Mouse (Mus musculus): Measurements from ENCODE around the gene 9430015G10Rik. TPM values are rescaled to one million over a fixed set of nuclear protein-coding genes. Genes with fewer than 3 reads are reported as not detected.

Gene 9430015G10Rik
- polyA plus RNA-seq, 1 experiment = 23.5 TPM

GRCm38 (mm10) chr4:156169129-156169528 is 59.3 kb downstream of the 9430015G10Rik start:
- no peak for DNase-seq (ENCODE audit: low read depth)

DNA sequence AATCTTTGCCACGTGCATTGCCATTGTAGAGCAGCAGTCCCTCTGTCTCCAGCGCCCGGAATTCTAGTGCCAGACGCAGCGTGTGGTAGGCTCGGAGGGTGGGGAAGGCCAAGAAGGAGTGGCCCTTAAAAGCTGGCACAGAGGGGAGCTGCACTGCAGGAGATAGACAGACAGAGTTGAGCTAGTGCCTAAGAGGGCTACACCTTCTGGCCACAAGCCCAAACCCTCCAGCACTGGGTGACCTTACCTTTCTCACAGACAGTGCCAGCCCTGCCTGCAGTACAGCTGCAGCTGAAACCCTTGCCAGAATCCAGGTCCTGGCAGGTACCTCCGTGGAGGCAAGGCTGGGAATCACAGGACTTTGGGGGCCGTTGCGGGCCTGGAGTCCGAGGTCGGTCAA is 62.0 kb downstream of the 9430015G10Rik start:
- DNase-seq (ENCODE audit: low read depth) = peak; percentile 68

Other genes starting within 250 kb of the 9430015G10Rik start
- gene Tas1r3, start 246.6 kb upstream of the 9430015G10Rik start, polyA plus RNA-seq (2012; rRNA removed) = 0.34 and 0.43 TPM in 2 replicates
- 30.8 and 31.0 TPM in 2 replicates for gene Cptp, start 240.5 kb upstream of the 9430015G10Rik start, polyA plus RNA-seq (2012; rRNA removed)
- 33.7 and 36.5 TPM in 2 replicates for gene Ints11, start 240.4 kb upstream of the 9430015G10Rik start, polyA plus RNA-seq (2012; rRNA removed)
- gene Pusl1, start 218.2 kb upstream of the 9430015G10Rik start, polyA plus RNA-seq (2012; rRNA removed) = 44.0 and 49.9 TPM in 2 replicates
- gene Acap3, start 218.2 kb upstream of the 9430015G10Rik start, polyA plus RNA-seq (2012; rRNA removed) = 27.7 and 28.2 TPM in 2 replicates
- 47.7 and 53.3 TPM in 2 replicates for gene Ube2j2, start 166.2 kb upstream of the 9430015G10Rik start, polyA plus RNA-seq (2012; rRNA removed)
- gene C1qtnf12, start 147.7 kb upstream of the 9430015G10Rik start, polyA plus RNA-seq (2012; rRNA removed) = 131 and 135 TPM in 2 replicates
- 8.8 and 9.6 TPM in 2 replicates for gene B3galt6, start 117.3 kb upstream of the 9430015G10Rik start, polyA plus RNA-seq (2012; rRNA removed)
- gene Sdf4, start 117.1 kb upstream of the 9430015G10Rik start, polyA plus RNA-seq (2012; rRNA removed) = 119 and 131 TPM in 2 replicates
- 3.5 and 3.8 TPM in 2 replicates for gene Tnfrsf4, start 96.1 kb upstream of the 9430015G10Rik start, polyA plus RNA-seq (2012; rRNA removed)
- 3.5 and 3.6 TPM in 2 replicates for gene Tnfrsf18, start 83.8 kb upstream of the 9430015G10Rik start, polyA plus RNA-seq (2012; rRNA removed)
- 17.0 and 21.7 TPM in 2 replicates for gene Ttll10, start 50.6 kb upstream of the 9430015G10Rik start, polyA plus RNA-seq (2012; rRNA removed)
- 0.58 and 0.86 TPM in 2 replicates for gene Rnf223, start 20.5 kb downstream of the 9430015G10Rik start, polyA plus RNA-seq (2012; rRNA removed)
- 71.1 and 73.9 TPM in 2 replicates for gene Agrn, start 87.5 kb downstream of the 9430015G10Rik start, polyA plus RNA-seq (2012; rRNA removed)
- gene Isg15, start 90.8 kb downstream of the 9430015G10Rik start, polyA plus RNA-seq (2012; rRNA removed) = 10.5 and 11.0 TPM in 2 replicates
- 3.5 and 6.4 TPM in 2 replicates for gene AW011738, start 93.3 kb downstream of the 9430015G10Rik start, polyA plus RNA-seq (2012; rRNA removed)
- 0.55 and 0.75 TPM in 2 replicates for gene Perm1, start 105.9 kb downstream of the 9430015G10Rik start, polyA plus RNA-seq (2012; rRNA removed)
- 37.5 and 39.1 TPM in 2 replicates for gene Plekhn1, start 124.9 kb downstream of the 9430015G10Rik start, polyA plus RNA-seq (2012; rRNA removed)
- 54.6 and 67.1 TPM in 2 replicates for gene Noc2l, start 126.0 kb downstream of the 9430015G10Rik start, polyA plus RNA-seq (2012; rRNA removed)
- gene Samd11, start 145.7 kb downstream of the 9430015G10Rik start, polyA plus RNA-seq (2012; rRNA removed) = 0.47 and 2.2 TPM in 2 replicates
- 0.05 TPM in 1 of 2 replicates, not detected in the other for gene Vmn2r-ps159, start 221.1 kb downstream of the 9430015G10Rik start, polyA plus RNA-seq (2012; rRNA removed)

Measured in gonadal fat pad, adult 2 months (tissue).